Mouse (Mus musculus) spleen, adult 2 months (tissue): ENCODE measurements at regions not wholly inside any gene's neighbourhood (a gene's known extent, or its start where the extent isn't known, plus 50 kb on each side); places are given as distances from the start of the nearest gene placed in this dataset.

ENCODE experiments used
- CTCF ChIP-seq: fragments of 200-500 bp; IDR thresholded peaks from 2 replicates; pipeline ENCODE4 v1.5.1; 2011; ENCODE audit warnings: mild to moderate bottlenecking, inconsistent platforms; ENCODE audit not compliant: insufficient read depth, insufficient read length, insufficient replicate concordance; ENCODE audit errors: extremely low read depth
- POLR2A ChIP-seq: fragments of 200-500 bp; IDR thresholded peaks from 2 replicates; pipeline ENCODE4 v1.6.1; 2011; ENCODE audit warnings: low read depth, low read length, inconsistent platforms

DNA sequence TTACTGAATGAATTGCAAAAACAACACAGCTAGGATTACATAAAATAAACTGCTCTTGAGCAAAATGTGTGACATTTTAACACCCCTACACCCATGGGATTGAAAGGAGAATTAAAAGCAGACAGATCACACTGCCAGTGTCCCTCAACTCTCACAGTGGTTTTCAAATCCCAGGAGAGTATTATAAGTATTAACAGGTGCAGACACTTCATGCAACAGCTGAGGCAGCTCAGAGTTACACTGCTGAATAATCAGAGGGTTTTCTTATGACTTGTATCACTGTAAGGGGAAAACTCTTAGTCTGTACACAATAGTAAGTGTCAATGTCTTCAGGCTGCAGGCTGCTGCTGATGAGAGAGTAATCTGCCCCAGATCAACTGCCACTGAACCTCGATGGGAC, 945.5 kb upstream of the Tacstd2 start:
- no peak for TF ChIP-seq POLR2A
- TF ChIP-seq CTCF: no peak
